Mouse (Mus musculus): ENCODE results near the gene 2810408A11Rik. TPM values are rescaled to one million over a fixed set of nuclear protein-coding genes. Genes with fewer than 3 reads are reported as not detected.
A peak's percentile ranks its signal among the peaks of the same experiment; 100 is the strongest.

Gene 2810408A11Rik
- total RNA-seq, 1 experiment from 2014 or later, result not detected

- ATAC-seq (replicated peaks; ENCODE audit: insufficient number of reproducible peaks, low FRiP score, low TSS enrichment, poor library complexity, severe bottlenecking), result no peak
Measured at GRCm38 (mm10) chr11:69886907-69887635, 13.7 kb downstream of the 2810408A11Rik start.

- ATAC-seq (replicated peaks; ENCODE audit: insufficient number of reproducible peaks, low FRiP score, low TSS enrichment, poor library complexity, severe bottlenecking), result no peak
Measured at GRCm38 (mm10) chr11:69884663-69885062, 16.1 kb downstream of the 2810408A11Rik start.

GRCm38 (mm10) chr11:69884240-69884639, 16.5 kb downstream of the 2810408A11Rik start:
- ATAC-seq (replicated peaks; ENCODE audit: insufficient number of reproducible peaks, low FRiP score, low TSS enrichment, poor library complexity, severe bottlenecking), result no peak

GRCm38 (mm10) chr11:69883527-69884151, 17.1 kb downstream of the 2810408A11Rik start:
- ATAC-seq (replicated peaks; ENCODE audit: insufficient number of reproducible peaks, low FRiP score, low TSS enrichment, poor library complexity, severe bottlenecking), result no peak

- no peak for ATAC-seq (replicated peaks; ENCODE audit: insufficient number of reproducible peaks, low FRiP score, low TSS enrichment, poor library complexity, severe bottlenecking)
Measured at GRCm38 (mm10) chr11:69883066-69883465, 17.7 kb downstream of the 2810408A11Rik start.

GRCm38 (mm10) chr11:69881787-69882670, 18.8 kb downstream of the 2810408A11Rik start:
- ATAC-seq (replicated peaks; ENCODE audit: insufficient number of reproducible peaks, low FRiP score, low TSS enrichment, poor library complexity, severe bottlenecking), result no peak

- ATAC-seq (replicated peaks; ENCODE audit: insufficient number of reproducible peaks, low FRiP score, low TSS enrichment, poor library complexity, severe bottlenecking), result peak; percentile 62
Measured at GRCm38 (mm10) chr11:69880853-69881603, 19.8 kb downstream of the 2810408A11Rik start, which contains the start of gene Kctd11. Gene Kctd11 (minus strand): TSS chr11:69881406.

- ATAC-seq (replicated peaks; ENCODE audit: insufficient number of reproducible peaks, low FRiP score, low TSS enrichment, poor library complexity, severe bottlenecking), result peak; percentile 42
Measured at GRCm38 (mm10) chr11:69880506-69880852, 20.3 kb downstream of the 2810408A11Rik start.

GRCm38 (mm10) chr11:69879711-69880110, 21.1 kb downstream of the 2810408A11Rik start:
- no peak for ATAC-seq (replicated peaks; ENCODE audit: insufficient number of reproducible peaks, low FRiP score, low TSS enrichment, poor library complexity, severe bottlenecking)

- ATAC-seq (replicated peaks; ENCODE audit: insufficient number of reproducible peaks, low FRiP score, low TSS enrichment, poor library complexity, severe bottlenecking), result no peak
Measured at GRCm38 (mm10) chr11:69878952-69879351, 21.8 kb downstream of the 2810408A11Rik start.

GRCm38 (mm10) chr11:69878399-69878798, 22.4 kb downstream of the 2810408A11Rik start:
- no peak for ATAC-seq (replicated peaks; ENCODE audit: insufficient number of reproducible peaks, low FRiP score, low TSS enrichment, poor library complexity, severe bottlenecking)

GRCm38 (mm10) chr11:69877878-69878277, 22.9 kb downstream of the 2810408A11Rik start, which contains the start of gene Tmem95:
Gene Tmem95 (minus strand): TSS chr11:69878018.
- ATAC-seq (replicated peaks; ENCODE audit: insufficient number of reproducible peaks, low FRiP score, low TSS enrichment, poor library complexity, severe bottlenecking), result no peak

- ATAC-seq (replicated peaks; ENCODE audit: insufficient number of reproducible peaks, low FRiP score, low TSS enrichment, poor library complexity, severe bottlenecking), result peak; percentile 67
Measured at GRCm38 (mm10) chr11:69876867-69877266, 23.9 kb downstream of the 2810408A11Rik start.

GRCm38 (mm10) chr11:69876186-69876585, 24.6 kb downstream of the 2810408A11Rik start:
- ATAC-seq (replicated peaks; ENCODE audit: insufficient number of reproducible peaks, low FRiP score, low TSS enrichment, poor library complexity, severe bottlenecking), result no peak

- ATAC-seq (replicated peaks; ENCODE audit: insufficient number of reproducible peaks, low FRiP score, low TSS enrichment, poor library complexity, severe bottlenecking), result no peak
Measured at GRCm38 (mm10) chr11:69872451-69872850, 28.3 kb downstream of the 2810408A11Rik start.

GRCm38 (mm10) chr11:69871822-69872221, 29.0 kb downstream of the 2810408A11Rik start:
- ATAC-seq (replicated peaks; ENCODE audit: insufficient number of reproducible peaks, low FRiP score, low TSS enrichment, poor library complexity, severe bottlenecking), result no peak

- ATAC-seq (replicated peaks; ENCODE audit: insufficient number of reproducible peaks, low FRiP score, low TSS enrichment, poor library complexity, severe bottlenecking), result no peak
Measured at GRCm38 (mm10) chr11:69870289-69871069, 30.3 kb downstream of the 2810408A11Rik start.

GRCm38 (mm10) chr11:69867335-69867734, 33.5 kb downstream of the 2810408A11Rik start:
- ATAC-seq (replicated peaks; ENCODE audit: insufficient number of reproducible peaks, low FRiP score, low TSS enrichment, poor library complexity, severe bottlenecking), result no peak

All from monocyte, adult 5-6 weeks (primary cell).